Mouse (Mus musculus) brain, embryonic 14.5 days (tissue): ENCODE data around the gene Gm10799.
"Not testable (repeated sequence)": the region's sequence is repeated elsewhere in the genome, so short reads cannot be mapped to it uniquely, and the experiment has no call there.

Experiments used
- CTCF ChIP-seq: fragments of 200-500 bp; IDR thresholded peaks from 2 replicates; pipeline ENCODE4 v1.5.1; 2012; ENCODE audit warnings: inconsistent platforms, mild to moderate bottlenecking, moderate library complexity, borderline replicate concordance; ENCODE audit not compliant: insufficient read depth, insufficient read length; ENCODE audit errors: extremely low read depth
- POLR2A ChIP-seq: fragments of 200-500 bp; IDR thresholded peaks from 2 replicates; pipeline ENCODE4 v1.6.1; 2012; ENCODE audit warnings: mild to moderate bottlenecking, inconsistent platforms, borderline replicate concordance; ENCODE audit not compliant: poor library complexity, insufficient read depth, insufficient read length, severe bottlenecking; ENCODE audit errors: extremely low read depth

DNA sequence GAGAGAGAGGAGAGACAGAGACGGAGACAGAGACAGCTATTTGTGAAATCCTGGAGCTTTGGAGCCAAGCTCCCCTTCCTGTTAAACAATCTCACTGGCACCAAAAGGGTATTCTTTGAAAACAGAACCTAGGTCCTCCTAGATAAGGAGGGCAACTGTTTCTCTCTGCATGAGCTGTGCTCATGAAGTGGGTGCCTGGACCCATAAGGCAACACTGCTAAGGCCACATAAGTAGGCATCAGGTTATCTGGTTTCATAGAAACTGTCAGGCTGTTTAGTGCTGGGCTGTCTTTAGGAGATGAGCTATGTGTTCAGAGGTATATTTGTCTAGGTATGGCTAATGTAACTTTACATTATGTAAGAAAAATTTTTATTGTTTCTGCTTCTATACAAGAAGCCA lies 19.2 kb upstream of the Gm10799 start:
- not testable (repeated sequence) for TF ChIP-seq CTCF, POLR2A
